Mouse (Mus musculus): Measurements from ENCODE around the gene Klhl25. TPM values are rescaled to one million over a fixed set of nuclear protein-coding genes. Genes with fewer than 3 reads are reported as not detected.

The Klhl25 gene
- 0.58 TPM for polyA plus RNA-seq (2014; fragmentation: Illumina TruSeq; extraction: RNeasy Lipid Tissue Mini Kit (QIAGEN cat#74804); ENCODE audit: low read depth, low replicate concordance)

DNA sequence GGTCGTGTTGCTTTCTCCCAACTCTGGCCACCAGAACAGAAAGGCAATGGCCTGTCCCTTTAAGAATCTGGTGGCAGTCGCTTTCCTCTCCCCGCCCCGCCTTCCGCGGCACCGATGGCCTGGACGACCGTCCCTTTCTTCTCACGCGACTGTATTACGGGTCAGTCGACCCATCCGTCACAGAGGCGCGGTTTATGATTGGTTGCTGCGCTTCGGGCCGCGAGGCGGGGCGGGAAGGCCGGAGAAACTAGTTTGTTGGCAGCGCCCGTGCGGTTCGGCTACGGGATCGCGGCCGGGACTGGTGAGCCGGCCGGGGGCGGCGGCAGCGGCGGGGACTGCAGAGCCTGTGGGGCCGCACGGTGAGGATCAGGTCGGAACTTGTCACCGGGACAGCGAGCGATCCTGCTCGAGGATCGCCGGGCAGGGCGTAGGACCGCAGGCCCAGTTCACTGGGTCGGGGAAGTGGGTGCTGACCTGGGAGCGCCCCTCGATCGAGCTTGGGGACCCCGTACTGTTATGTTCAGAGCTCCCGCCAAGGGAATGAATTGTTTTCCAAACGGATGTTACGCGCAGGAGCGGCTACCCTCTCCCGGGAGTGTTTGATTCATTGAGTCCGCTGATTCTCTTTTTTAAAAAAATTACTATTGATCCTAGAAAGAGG lies at the start of gene Klhl25:
Gene Klhl25 (plus strand): TSS at position 196 of the 661 bp plus-strand sequence.

Data from adrenal gland, adult 10 weeks (tissue).